Mouse (Mus musculus) kidney, postnatal 36 days (tissue): Measurements from ENCODE around the gene Ggcx.
"Not testable (repeated sequence)": the region's sequence is repeated elsewhere in the genome, so short reads cannot be mapped to it uniquely, and the experiment has no call there.

Experiments
- DNase-seq, 2 experiments: peaks; one replicate each; pipeline ENCODE4 v3.0.0; 2021 to 2022; ENCODE audit warnings: mixed read lengths in 2 of 2

The Ggcx gene

GRCm38 (mm10) chr6:72465361-72466157 is 51.5 kb downstream of the Ggcx start:
- peak; percentile 79 to 89 for DNase-seq

DNA sequence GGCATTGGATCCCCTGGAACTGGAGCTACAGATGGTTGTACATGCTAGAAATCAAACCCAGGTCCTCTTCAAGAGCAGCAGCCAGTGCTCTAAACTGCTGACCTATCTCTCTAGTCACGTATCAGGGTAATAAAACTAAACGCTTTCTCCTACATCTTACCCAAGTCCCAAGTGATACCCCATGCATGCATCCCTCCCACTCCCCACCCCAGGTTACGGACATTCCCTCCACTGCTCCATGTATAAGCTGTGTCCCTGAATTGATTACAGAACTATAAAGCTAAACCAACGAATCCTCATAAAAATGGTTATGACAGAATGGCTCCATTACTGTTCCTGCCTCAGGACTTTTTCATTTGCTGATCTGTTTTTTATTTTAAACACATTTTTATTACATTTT is 52.1 kb downstream of the Ggcx start:
- no peak for DNase-seq

- peak; percentile 70 to 81 for DNase-seq
Measured at GRCm38 (mm10) chr6:72473264-72474041, 59.3 kb downstream of the Ggcx start.

GRCm38 (mm10) chr6:72475221-72475985 is 61.3 kb downstream of the Ggcx start:
- peak; percentile 37 to 45 for DNase-seq

DNA sequence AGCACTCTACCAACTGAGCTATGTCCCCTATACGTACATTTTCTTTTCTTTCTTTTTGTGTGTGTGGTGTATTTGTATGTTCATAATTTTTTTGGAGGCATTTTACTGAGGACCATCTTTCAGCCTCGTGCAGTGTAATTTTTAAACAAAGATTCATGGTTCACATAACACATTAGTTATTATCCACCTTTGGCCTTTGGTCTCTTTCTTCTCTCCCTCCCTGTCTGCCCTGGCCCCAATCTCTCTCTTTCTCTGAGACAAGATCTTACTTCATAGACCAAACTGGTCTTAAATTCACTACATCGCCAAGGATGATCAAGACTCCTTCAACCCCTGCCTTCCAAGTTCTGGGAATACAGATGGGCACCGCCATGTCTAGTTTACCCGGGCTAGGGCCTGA is 62.7 kb downstream of the Ggcx start:
- peak in 1 of 2 experiments; percentile 20 for DNase-seq

DNA sequence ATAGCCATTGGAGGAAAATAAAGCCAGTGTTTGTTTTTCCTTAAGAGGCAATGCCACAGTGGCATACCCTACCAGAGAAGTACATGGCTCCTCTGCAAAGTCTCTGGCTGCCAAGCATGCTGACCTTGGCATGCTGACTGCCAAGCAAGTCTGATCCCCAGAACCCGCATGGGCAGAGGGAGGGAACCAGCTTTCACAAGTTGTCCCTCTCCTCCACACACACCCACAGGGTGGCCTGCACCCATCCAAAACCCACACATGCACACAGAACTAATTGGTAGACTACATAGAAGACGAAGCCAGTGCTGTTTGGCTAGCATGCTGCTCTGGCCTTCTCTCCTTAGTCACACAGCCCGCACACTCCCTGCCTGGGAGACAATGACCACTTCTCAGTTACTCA is 63.5 kb downstream of the Ggcx start:
- peak; percentile 63 to 72 for DNase-seq

DNA sequence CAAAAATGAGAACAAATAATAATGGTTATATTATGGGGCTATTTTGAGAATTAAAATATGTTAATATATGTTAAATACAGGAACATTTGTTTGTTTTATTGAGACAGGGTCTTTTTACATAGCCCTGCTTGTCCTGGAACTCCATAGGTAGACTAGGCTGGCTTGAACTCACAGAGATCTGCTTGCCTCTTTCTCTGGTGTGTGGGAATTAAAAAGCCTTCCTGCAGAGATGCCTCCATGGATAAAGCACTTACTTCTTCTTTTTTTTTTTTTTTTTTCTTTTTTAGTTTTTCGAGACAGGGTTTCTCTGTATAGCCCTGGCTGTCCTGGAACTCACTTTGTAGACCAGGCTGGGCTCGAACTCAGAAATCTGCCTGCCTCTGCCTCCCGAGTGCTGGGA is 64.6 kb downstream of the Ggcx start:
- DNase-seq, result not testable (repeated sequence)

DNA sequence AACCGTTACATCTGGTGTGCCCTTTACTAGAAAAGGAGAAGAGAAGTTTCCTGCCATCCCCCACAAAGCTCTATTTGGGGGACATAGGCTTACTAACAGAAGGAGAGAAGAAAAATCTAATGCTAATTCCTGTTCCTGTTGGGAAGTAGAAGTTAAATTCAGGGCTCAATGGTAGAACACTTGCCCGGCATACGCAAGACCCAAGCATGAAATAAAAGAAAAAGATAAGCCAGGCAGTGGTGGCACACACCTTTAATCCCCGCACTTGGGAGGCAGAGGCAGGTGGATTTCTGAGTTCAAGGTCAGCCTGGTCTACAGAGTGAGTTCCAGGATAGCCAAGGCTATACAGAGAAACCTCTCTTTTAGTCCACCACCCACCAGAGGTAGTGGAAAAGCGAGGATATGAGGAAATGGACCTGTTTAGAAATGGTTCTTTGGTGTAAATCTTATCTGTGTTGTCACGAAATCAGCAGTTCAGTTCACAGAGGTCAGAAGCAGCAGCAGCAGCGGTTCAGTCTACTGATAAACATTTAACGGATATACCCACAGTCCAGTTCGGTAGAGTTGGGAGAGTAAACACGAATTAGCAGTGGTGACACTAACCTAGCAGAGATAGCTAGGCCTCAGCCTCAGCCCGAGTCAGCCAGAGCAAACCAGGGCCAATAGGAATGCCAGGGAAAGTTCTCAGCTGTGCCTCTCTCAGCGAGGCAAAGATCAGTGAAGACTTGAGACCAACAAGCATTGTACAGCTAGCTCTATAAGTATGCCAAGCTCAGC is 65.7 kb downstream of the Ggcx start:
- no peak for DNase-seq

- no peak for DNase-seq
Measured at GRCm38 (mm10) chr6:72480422-72480702, 66.3 kb downstream of the Ggcx start.
